Mouse (Mus musculus) testis, postnatal 14 days (tissue): Measurements from ENCODE around the gene Dnttip1.
A peak's percentile ranks its signal among the peaks of the same experiment; 100 is the strongest.

Source experiments
- DNase-seq: peaks from one replicate; pipeline ENCODE4 v3.0.0; 2021; ENCODE audit warnings: low spot score

Dnttip1 gene

DNA sequence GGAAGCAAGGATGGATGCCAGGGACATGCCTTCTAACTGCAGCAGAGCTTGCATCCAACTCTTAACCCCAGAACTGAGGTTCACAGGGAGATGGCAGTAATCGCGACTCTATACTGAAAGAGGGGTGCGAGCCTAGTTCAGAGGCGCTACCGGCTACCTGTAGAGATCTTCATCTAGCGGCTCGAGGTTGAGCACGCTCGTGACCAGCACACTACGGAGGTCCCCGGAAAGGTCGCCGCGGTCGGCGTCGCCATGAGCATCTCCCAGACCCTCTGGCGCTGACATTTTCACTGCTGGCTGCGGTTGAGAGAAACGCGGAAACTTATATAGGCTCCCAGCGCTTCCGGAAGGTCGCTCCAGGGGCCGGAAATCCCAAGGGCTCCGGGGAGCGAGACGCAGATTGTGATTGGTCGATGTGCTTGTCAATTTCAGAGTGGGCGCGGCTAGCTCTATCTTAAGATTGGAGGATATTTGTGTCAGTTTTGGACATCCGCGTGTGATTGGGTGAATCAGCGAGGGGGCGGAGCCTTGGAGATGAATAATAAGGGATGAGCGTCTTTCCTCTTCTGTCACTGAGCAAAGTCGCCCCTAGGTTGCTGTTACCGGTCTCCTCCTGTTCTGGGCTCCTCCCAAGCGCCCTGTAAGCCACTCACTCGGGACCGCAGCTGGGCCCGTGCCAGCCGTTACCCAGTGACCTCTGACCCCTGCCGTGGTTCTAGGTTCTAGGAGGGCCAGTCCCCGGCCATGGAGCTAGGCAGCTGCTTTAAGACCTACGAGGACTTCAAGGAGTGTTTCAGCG is 58.9 kb downstream of the Dnttip1 start, which contains the start of the genes Acot8 and Zswim3:
Gene Acot8, minus strand, starts transcription at position 350 of the 799 bp plus-strand sequence.
Gene Zswim3, plus strand, starts transcription at position 566 of the 799 bp plus-strand sequence.
- peak; percentile 98 for DNase-seq

DNA sequence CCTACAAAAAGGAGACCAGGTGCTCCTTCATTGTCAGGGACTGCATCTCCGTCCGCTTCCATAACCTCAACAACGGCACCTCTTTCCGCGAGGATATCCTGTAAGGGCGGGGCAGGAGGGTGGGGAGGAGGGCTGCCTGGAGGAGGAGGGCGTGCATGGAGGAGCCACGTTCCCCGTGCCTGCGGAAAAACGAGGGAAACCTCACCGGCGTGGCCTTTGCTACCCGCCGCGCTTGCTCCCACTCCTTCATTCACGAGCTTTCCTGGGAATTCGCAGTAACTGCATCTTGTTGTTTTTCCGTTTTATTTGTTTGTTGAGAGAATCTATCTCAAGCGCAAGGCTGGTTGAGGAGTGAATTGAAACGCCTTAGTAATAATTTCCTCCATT is 59.5 kb downstream of the Dnttip1 start:
- DNase-seq: no peak

DNA sequence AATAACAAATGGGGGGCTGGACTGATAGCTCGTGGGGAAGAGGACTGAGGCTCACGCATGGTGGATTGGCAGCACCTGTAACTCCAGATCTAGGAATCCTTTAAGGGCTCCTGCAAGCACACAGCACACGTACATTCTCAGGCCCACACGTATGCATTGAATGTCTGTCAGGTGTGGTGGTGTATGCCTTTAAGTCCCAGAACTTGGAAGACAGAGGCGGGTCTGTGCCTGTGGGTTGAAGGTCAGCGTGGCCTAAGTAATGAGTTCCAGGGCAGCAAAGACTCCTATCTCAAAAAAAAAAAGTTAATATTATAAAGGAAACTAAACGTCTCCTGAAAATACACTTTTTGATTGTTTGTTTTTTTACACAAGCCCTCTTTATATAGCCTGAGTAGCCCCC is 60.8 kb downstream of the Dnttip1 start:
- DNase-seq: no peak

DNA sequence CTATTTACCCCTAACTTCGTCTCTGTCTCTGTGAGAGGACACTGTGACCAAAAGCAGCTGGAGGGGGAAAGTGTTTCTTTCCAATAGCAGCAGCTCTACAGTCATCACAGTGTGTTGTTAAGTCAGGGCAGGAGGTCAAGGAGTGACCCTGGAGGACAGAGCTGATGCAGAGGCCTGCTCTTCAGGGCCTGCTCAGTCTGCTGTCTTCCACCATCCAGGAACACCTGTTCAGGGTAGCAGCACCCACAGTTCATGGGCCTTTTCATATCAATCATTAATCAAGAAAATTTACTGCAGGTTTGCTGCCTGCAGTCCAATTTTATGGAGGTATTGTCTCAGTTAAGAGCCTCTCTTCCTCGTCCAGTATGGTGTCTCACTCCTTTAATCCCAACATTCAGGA is 67.8 kb downstream of the Dnttip1 start:
- no peak for DNase-seq

DNA sequence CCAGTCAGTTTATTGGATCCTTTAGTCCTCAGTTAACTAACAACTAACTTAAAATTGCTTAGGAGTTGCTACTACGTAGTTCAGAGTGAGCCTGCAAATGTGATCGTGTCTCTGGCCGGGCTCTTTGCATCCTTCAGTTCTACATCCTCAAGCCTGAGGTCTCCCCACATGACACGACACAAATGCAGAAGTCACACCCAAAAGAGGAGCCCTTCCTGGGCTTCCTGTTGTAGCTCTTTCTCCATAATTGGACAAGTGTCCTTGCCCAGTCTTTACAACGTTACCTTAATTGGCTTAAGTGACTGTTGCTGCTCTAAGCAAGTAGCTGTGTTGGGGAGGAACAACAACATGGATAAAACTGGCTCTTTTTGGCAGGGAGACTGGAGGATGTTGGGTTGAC is 69.6 kb downstream of the Dnttip1 start:
- DNase-seq: no peak

DNA sequence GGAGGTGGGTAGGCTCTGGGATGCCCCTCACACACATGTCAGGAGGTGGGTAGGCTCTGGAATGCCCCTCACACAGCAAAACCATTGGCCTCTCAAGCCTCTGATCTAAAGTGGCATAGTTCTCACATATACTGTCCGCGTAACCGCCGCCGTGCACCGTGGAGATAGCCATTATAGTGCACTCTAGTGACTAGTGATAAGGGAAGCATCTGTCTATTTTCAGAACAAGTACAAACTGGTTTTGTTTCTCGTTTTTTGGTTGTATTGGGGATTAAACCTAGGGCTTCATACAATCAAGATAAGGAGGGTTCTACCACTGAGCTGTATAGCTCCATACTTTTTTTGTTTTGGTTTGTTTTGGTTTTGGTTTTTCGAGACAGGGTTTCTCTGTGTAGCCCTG is 70.0 kb downstream of the Dnttip1 start:
- DNase-seq: no peak

DNA sequence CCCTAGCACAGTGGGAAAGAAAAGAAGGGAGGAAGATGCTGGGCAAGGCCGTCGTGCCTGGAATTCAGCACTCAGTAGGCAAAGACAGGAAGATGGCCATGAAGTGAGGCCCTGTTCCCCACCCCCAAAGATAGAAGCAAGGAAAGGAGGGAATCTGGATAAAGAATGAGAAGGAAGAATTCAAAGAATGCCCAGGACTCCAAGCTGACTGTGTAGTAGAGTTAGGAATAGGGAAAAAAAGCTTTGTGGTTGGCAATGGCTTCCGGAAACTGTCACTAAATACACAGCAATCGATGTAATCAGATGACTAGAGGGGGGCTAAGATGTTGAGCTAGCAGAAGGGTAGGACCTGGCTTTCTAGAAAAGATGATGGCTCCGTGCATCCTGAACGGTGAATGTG is 71.4 kb downstream of the Dnttip1 start:
- DNase-seq: no peak

DNA sequence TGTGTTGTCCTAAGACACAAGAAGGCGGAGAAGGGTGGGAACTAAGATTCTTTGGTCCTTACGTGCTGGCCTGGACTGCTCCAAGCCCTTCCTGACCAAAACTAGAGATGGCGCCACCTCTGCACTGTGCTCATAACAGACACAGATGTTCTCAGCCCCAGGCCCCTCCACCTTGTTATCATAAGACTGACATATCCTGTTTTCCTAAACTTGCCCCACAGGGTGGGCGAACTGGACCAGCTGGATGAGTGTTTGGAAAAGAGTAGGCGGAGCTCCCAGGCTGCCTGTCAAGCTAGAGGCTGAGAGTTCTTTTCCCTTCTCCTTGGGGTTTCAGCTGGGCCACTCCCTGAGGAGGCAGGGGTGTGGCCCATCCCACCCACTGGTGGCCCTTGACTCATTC is 71.9 kb downstream of the Dnttip1 start:
- no peak for DNase-seq
